Mouse (Mus musculus): ENCODE measurements at regions not wholly inside any gene's neighbourhood (a gene's known extent, or its start where the extent isn't known, plus 50 kb on each side); places are given as distances from the start of the nearest gene placed in this dataset.

DNA sequence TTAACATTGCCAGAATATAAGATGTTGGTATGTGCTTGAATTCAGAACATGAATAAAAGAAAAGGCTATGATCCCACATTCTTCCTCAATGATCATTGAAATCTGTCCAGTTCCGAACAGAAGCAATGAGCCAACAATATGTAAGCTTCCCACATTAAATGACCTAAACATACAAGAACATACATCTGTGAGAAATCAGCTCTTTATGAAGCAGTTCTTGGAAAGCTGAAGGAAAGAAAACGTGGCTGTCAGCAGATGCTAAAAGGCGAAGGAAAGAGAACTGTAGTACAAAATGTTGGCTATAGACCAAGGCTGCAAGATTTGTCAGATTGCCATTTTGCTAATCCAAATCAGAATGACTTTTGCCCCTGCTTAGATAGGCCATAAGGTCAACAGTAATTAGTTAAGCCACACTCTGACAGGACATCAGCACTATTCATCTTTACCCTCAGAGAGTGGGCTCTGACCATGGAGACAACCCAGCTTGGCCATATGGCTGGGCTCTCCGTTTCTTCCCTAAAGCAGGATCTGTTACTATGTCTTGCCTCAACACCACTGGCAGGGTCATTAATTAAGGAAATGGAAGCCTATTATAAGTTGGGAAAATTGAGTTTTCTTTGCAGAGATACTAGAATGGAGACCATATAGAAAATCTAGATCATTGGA lies 76.1 kb upstream of the Gm4301 start:
- H3K27ac ChIP-seq (replicated peaks; ENCODE audit: low read depth, low read length): no peak overlapping the region
- H3K4me1 ChIP-seq (ENCODE audit: control insufficient read depth, insufficient read depth, insufficient read length, low read length): no peaks in the 10 kb centered on the region
- no peak overlapping the region for H3K4me3 ChIP-seq (ENCODE audit: insufficient read depth, low read depth, low read length)

DNA sequence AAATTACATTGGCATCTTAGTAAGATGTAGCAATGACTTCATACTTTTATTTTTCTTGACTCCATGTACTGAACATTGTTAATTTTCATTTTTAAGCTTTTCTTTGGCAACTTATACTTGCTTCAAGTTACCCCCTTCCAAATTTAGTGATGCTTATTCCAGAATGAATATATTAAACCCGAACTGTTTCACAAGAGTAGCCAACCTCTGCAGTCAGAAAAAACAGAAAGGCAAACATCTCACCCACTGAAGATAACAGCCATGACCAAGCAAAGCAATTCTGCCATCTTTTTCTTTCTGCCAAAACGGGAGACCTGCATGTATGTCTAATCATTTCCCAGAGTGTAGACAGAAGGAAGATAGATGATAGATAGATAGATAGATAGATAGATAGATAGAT lies 72.0 kb upstream of the Gm4301 start:
- Histone ChIP-seq H3K27ac (replicated peaks; ENCODE audit: low read depth, low read length) (no peak overlapping the region), H3K4me3 (ENCODE audit: insufficient read depth, low read depth, low read length) (no peak overlapping the region), H3K4me1 (ENCODE audit: control insufficient read depth, insufficient read depth, insufficient read length, low read length) (no peaks in the 10 kb centered on the region)

DNA sequence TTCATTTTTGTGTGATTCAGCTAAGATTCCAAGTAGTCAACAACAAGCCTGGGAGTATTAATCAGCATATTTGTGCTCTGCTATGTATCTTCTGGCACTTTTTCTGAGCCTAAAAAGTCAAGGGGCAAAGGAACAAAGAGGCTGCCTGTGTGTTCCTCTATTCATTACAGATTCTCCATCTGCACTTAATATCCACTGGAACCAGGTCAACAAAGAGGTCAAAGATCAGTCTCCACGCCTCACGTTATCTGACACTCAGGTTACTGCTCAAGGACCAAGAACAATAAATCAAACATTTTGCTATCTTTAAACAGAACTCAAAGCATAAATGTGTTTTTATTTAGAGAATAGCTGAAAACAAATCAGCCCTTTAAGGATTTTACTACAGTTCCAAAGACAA lies 71.4 kb upstream of the Gm4301 start:
- Histone ChIP-seq H3K4me1 (ENCODE audit: control insufficient read depth, insufficient read depth, insufficient read length, low read length) (no peaks in the 10 kb centered on the region), H3K4me3 (ENCODE audit: insufficient read depth, low read depth, low read length) (no peak overlapping the region), H3K27ac (replicated peaks; ENCODE audit: low read depth, low read length) (no peak overlapping the region)

DNA sequence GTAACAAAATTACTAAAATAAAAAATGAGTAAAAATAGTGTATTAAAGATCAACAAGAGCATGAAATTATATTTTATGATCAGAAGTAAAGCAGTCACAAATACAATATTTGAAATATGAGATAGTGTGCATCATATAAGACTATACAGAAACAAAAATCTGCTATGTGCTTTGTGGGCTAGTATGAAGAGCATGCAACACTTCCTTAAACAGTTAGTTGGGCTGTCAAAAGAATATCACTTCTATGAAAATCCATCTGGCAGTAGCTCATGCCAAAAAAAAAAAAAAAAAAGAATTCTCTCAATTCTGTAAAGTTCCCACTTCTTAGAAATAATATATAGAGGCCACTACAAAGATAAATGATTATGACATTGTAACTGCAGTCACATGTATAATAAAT lies 53.0 kb upstream of the Gm4301 start:
- no peak overlapping the region for H3K4me3 ChIP-seq (ENCODE audit: insufficient read depth, low read depth, low read length)
- no peak overlapping the region for H3K27ac ChIP-seq (replicated peaks; ENCODE audit: low read depth, low read length)
- no peaks in the 10 kb centered on the region for H3K4me1 ChIP-seq (ENCODE audit: control insufficient read depth, insufficient read depth, insufficient read length, low read length)
